Mouse (Mus musculus): ENCODE measurements at regions not wholly inside any gene's neighbourhood (a gene's known extent, or its start where the extent isn't known, plus 50 kb on each side); places are given as distances from the start of the nearest gene placed in this dataset.

DNA sequence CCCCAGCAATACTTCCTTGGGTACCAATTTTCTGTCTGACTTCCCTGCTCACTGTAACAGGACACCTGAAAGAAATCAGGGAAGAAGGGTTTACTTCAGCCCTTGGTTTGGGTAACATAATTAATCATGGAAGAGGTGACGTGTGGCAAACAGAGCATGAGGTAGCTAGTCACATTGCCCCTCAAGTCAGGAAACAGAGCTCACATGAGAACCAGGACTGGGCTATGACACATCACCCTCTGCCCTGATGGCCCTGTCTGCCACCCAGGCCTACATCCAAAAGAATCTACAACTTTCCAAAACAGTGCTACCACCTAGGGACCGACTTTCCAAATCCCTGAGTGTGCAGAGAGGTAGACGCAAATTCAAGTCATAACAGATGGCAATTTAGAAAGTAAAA, 98.4 kb upstream of the 4930412O13Rik start:
- TF ChIP-seq CTCF (IDR thresholded peaks at IDR 0.05; ENCODE audit: low read depth, low read length) (no peak), POLR2A (IDR thresholded peaks at IDR 0.05; ENCODE audit: extremely low read depth, insufficient read depth, low read length) (no peak)
